Mouse (Mus musculus): ENCODE results near the gene Hepacam. TPM values are rescaled to one million over a fixed set of nuclear protein-coding genes. Genes with fewer than 3 reads are reported as not detected.

Hepacam gene
- 1 to 10 TPM in 1 of 2 experiments, under 1 TPM in 1; 0.84 to 1.6 TPM for total RNA-seq (2021)
- long read RNA-seq, experiment 1, partial matches to known transcripts, result 1 of 1 reads
- long read RNA-seq, experiment 1, other reads (novel, unspliced or antisense), result 0 of 1 reads
- long read RNA-seq, experiment 2, result 0 reads

GRCm38 (mm10) chr9:37367301-37368080 is at the start of gene Hepacam:
TSS of gene Hepacam (plus strand) at chr9:37367351.
- DNase-seq, result no peak

GRCm38 (mm10) chr9:37329456-37329855 is 37.7 kb upstream of the Hepacam start:
- DNase-seq, result no peak

- DNase-seq, result no peak
Measured at GRCm38 (mm10) chr9:37345406-37345805, 21.7 kb upstream of the Hepacam start.

- no peak for DNase-seq
Measured at GRCm38 (mm10) chr9:37347184-37347987, 19.8 kb upstream of the Hepacam start.

- peak; percentile 97 for DNase-seq
Measured at GRCm38 (mm10) chr9:37347988-37348642, 19.0 kb upstream of the Hepacam start, which contains the start of gene Ccdc15. TSS of gene Ccdc15 (minus strand) at chr9:37348432.

- no peak for DNase-seq
Measured at GRCm38 (mm10) chr9:37349050-37349449, 18.1 kb upstream of the Hepacam start.

GRCm38 (mm10) chr9:37351266-37351665 is 15.9 kb upstream of the Hepacam start:
- DNase-seq, result no peak

GRCm38 (mm10) chr9:37354485-37354884 is 12.7 kb upstream of the Hepacam start:
- no peak for DNase-seq

GRCm38 (mm10) chr9:37358713-37359330 is 8.3 kb upstream of the Hepacam start:
- DNase-seq, result no peak

GRCm38 (mm10) chr9:37359331-37360220 is 7.6 kb upstream of the Hepacam start:
- no peak for DNase-seq

- no peak for DNase-seq
Measured at GRCm38 (mm10) chr9:37362084-37362483, 5.1 kb upstream of the Hepacam start.

- DNase-seq, result no peak
Measured at GRCm38 (mm10) chr9:37362881-37363280, 4.3 kb upstream of the Hepacam start.

- DNase-seq, result no peak
Measured at GRCm38 (mm10) chr9:37363551-37363950, 3.6 kb upstream of the Hepacam start.

- DNase-seq, result no peak
Measured at GRCm38 (mm10) chr9:37364392-37364791, 2.8 kb upstream of the Hepacam start.

GRCm38 (mm10) chr9:37365706-37366105 is 1.4 kb upstream of the Hepacam start:
- DNase-seq, result no peak

GRCm38 (mm10) chr9:37368081-37368830 is 1.1 kb downstream of the Hepacam start:
- no peak for DNase-seq

GRCm38 (mm10) chr9:37368860-37369259 is 1.7 kb downstream of the Hepacam start:
- DNase-seq, result no peak

GRCm38 (mm10) chr9:37371232-37371801 is 4.2 kb downstream of the Hepacam start:
- DNase-seq, result no peak

- no peak for DNase-seq
Measured at GRCm38 (mm10) chr9:37375718-37376117, 8.6 kb downstream of the Hepacam start.

- no peak for DNase-seq
Measured at GRCm38 (mm10) chr9:37383161-37383560, 16.0 kb downstream of the Hepacam start.

All from gastrocnemius, postnatal 10 days (tissue).